Mouse (Mus musculus) hindlimb bud, embryonic 11.5 days (tissue): ENCODE measurements at regions not wholly inside any gene's neighbourhood (a gene's known extent, or its start where the extent isn't known, plus 50 kb on each side); places are given as distances from the start of the nearest gene placed in this dataset.
"Not testable (repeated sequence)": the region's sequence is repeated elsewhere in the genome, so short reads cannot be mapped to it uniquely, and the experiment has no call there.

ENCODE experiments used
- DNase-seq: peaks from one replicate; pipeline ENCODE4 v3.0.0-alpha.2; 2012; ENCODE audit warnings: low read depth, low spot score; ENCODE audit errors: extremely low spot score

- no peak for DNase-seq
Observed at GRCm38 (mm10) chr5:50343681-50344080, 284.9 kb upstream of the Adgra3 start.

DNA sequence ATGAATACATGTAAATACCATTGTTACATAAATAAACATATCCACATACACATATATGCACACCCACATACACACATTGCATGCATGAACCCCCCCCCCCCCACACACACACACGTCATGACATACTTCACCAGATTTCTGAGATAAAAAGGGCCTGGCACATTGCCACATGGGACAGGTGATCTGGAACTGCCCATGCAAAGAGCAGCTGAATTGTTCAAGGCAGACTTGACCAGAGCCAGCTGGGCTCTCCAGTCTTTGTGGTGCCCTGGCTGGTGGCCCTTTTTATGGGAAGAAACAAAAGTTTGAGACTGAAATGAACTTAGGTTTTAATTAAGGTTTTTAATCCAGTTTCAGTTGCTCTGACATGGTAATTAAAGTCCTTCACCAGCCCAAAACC lies 250.7 kb upstream of the Adgra3 start:
- no peak for DNase-seq

DNA sequence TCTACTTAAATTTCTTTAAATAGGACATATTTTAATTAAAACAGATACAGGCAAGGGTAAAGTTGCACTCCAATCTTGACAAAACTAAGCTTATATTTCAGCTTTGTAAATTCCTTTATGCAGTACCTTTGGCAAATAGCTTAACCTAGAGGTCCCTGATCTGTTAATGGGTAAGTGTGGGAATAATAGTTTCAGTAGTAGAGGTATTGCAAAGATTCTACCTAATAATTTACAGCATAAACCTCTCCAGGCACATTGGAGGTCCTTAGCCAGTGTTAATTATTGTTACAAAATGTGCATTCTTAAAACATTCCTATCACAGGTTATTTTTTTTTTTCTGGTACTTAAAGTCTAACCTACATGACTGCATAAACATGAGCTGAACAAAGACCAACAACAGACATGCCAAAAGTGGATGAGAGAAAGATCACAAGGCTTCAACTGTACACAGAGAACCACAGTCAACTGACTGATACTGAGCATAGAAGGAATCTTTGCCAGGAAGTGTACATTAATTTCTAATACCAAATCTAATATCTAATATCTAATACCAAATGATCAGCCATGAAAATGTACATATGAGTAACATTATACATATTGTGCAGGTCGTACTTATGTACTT lies 245.2 kb upstream of the Adgra3 start:
- DNase-seq = no peak

DNA sequence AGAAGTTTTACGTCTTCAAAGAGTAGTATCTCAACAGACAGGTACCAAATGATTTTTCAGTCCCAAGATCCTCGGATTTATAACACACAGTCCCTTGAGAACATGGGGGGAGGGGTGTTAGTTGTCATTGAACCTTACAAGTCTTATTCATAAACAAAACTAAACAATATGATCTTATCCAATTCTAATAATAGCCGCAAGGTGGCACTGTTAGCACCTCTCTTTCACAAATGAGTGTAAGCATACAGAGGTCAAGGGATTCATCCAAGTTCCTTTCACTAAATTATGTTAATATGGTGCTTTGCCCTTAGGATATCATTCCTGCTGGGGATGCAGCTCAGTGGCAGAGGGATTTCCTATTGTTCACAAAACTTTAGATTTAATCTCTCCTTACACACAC lies 235.0 kb upstream of the Adgra3 start:
- peak; percentile 24 for DNase-seq

- no peak for DNase-seq
Observed at GRCm38 (mm10) chr5:50290879-50291410, 232.1 kb upstream of the Adgra3 start.

DNA sequence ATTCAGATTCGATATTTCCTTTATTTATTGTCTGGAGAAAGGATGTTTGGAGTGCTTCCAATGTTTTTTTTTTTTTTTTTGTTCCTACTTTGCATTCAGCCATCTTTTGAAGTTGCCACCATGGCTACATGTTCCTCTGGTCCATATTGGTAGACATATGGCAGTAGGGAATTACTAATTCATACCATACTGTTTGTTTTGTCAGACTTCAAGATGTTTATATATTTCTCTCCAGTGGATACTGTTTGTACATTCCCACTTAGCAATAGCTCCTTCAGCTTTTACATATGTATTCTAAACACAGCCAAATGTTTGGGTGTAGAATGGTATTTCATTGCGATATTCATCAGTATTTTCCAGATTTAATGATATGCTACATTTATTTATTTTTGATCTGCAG lies 201.6 kb upstream of the Adgra3 start:
- no peak for DNase-seq

GRCm38 (mm10) chr5:50258017-50258416 lies 199.2 kb upstream of the Adgra3 start:
- DNase-seq = no peak

- DNase-seq = no peak
Observed at GRCm38 (mm10) chr5:50234111-50234510, 175.3 kb upstream of the Adgra3 start.

- no peak for DNase-seq
Observed at GRCm38 (mm10) chr5:50216956-50217355, 158.2 kb upstream of the Adgra3 start.

DNA sequence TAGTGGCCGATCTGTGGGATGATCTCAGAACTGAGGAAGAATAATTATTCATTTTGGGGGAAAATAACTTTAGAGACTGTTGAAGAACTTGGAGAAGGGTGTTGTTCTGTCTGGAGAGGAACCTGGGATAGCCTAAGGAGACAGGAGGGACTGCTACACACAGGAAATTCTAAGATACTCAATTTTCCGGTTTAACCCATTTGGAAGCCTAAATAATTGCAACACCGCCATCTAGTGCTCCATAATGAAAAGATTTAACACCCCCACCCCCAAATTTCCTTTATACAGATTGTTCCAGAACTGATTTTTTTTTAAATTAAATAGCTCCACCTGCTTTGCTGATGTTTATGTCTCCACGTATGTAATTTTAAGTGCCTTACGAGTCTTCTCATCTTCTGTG lies 157.2 kb upstream of the Adgra3 start:
- DNase-seq = no peak

- no peak for DNase-seq
Observed at GRCm38 (mm10) chr5:50202307-50203010, 143.7 kb upstream of the Adgra3 start.

GRCm38 (mm10) chr5:50196423-50196822 lies 137.6 kb upstream of the Adgra3 start:
- DNase-seq = no peak

- DNase-seq = no peak
Observed at GRCm38 (mm10) chr5:50195993-50196392, 137.2 kb upstream of the Adgra3 start.

DNA sequence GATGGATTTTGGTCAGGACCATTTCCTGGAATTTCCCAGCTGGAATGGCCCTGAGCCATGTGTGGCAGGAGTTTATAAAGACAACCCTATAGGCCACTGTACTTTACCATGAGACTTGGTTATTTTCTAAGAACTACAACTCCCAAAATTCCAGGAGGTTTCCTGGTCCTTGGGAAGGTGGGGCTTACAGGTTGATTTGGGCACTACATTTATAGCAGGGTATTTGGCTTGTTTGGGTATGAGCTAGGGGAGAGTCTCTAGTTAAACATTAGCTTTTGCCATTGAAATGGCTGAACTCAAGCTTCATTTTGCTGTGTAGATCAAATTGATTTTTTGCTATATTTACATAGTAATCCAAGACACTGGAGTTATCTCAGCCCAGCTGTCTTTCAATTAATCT lies 130.6 kb upstream of the Adgra3 start:
- no peak for DNase-seq

GRCm38 (mm10) chr5:50182721-50183120 lies 123.9 kb upstream of the Adgra3 start:
- no peak for DNase-seq

DNA sequence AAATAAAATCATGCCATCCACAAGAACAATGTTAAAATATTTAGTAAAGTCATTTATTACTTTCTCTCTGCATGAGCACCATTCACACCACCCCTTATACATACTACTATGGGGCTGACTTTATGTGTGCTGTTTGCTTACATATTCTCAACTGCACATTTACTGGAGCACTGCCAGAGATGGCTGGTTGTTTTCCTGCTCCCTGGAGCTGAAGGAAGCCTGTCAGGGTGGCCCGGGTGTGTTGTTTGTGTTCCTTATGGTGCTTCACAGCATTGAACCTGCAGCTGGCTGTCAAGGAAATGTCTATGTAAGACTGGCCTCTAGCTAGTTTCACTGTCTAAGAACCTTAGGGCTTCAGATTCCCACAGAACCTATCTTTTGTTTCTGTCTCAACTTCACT lies 97.8 kb upstream of the Adgra3 start:
- no peak for DNase-seq

DNA sequence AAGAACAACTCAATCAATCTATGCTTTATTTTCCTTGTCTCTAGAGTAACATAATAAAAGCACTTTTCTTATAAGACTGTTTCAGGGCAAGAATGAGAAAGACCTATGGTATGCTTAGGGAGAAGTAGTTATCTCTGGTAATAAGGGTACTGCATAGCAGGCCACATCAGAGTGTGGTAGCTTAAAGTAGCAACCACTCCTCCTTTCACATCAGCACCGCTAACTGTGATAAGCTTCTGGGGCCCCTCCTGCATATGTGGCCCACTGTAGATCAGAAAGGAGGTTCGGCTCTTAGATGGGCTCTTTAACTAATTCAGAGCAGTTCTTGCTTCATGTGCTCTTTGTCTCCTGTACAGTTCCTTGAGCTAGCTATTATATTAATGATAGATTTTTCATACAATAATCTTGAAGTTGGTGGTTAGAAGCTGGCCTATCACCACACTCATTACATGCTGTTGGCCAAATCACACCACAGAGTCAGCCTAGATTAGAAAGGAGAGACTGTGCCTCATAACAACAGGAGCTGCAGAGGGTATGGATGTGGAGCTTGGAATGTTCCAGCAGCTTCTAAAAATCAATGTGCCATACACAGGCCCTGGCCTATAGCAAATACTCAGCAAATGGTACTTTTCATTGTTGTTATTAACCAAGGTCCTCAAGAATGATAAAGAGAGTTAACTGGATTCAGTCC lies 96.5 kb upstream of the Adgra3 start:
- DNase-seq = not testable (repeated sequence)

- DNase-seq = no peak
Observed at GRCm38 (mm10) chr5:50146926-50147325, 88.1 kb upstream of the Adgra3 start.

GRCm38 (mm10) chr5:50145458-50146083 lies 86.8 kb upstream of the Adgra3 start:
- DNase-seq = no peak

DNA sequence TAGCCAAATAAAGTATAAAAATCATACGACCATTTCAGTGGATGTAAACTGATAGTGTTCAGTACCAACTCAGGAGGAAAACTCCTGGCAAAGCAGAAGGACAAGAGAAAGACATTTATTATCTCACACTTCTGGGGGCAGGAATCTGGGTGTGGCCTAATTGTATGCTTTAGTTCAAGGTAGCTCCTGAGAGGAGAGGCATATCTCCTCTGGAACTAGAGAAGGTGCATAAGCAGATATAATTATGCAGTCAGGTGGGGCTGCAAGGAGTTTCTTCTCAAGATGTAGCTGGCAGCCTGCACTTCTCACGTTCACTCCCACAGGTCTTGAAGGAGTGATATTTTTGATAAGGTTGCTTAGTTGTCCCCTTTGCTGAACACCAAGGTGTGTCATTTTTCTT lies 71.4 kb upstream of the Adgra3 start:
- no peak for DNase-seq

DNA sequence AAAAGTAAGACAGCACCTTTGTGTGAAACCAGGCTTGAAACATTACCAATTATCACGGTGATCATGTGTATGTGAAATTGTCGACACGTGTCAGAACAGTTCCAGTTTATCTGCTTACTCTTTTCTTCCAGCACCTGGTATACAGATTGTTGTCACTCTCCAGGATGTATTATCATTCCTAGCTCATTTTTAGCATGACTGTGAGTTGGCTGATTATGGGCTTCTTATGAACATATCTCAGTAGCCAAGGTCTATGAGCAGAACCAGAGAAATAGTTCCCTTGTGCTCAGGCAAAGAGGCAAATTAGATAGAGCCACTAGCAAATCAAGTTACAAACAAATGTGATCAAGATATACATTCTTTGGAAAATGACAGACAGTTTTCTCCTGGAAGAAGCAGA lies 70.2 kb upstream of the Adgra3 start:
- no peak for DNase-seq

GRCm38 (mm10) chr5:50126594-50126993 lies 67.8 kb upstream of the Adgra3 start:
- DNase-seq = no peak
